Mouse (Mus musculus) myocyte (in vitro differentiated cells): ENCODE data around the gene Pitx2. TPM values are rescaled to one million over a fixed set of nuclear protein-coding genes. Genes with fewer than 3 reads are reported as not detected.
A peak's percentile ranks its signal among the peaks of the same experiment; 100 is the strongest.

Experiments
- H3K27me3 ChIP-seq: one replicate; pipeline ENCODE4 v1.6.1; 2011; ENCODE audit not compliant: control insufficient read depth, insufficient read depth, insufficient read length
- H3K36me3 ChIP-seq: one replicate; pipeline ENCODE4 v1.6.1; 2011; ENCODE audit not compliant: control insufficient read depth, insufficient read depth
- H3K4me2 ChIP-seq: one replicate; pipeline ENCODE4 v1.6.1; 2011; ENCODE audit warnings: low read depth, control low read depth
- H3K4me3 ChIP-seq: one replicate; pipeline ENCODE4 v1.5.1; 2011; ENCODE audit warnings: mild to moderate bottlenecking, control low read depth, moderate library complexity
- H3K79me2 ChIP-seq: one replicate; pipeline ENCODE4 v1.6.1; 2011; ENCODE audit not compliant: control insufficient read depth, insufficient read depth
- H3ac ChIP-seq: one replicate; pipeline ENCODE4 v1.6.1; 2011; ENCODE audit not compliant: control insufficient read depth, insufficient read length
- CEBPB ChIP-seq: IDR thresholded peaks from 2 replicates; pipeline ENCODE4 v1.6.1; 2011; ENCODE audit warnings: mild to moderate bottlenecking, moderate library complexity; ENCODE audit not compliant: poor library complexity, insufficient read depth, severe bottlenecking
- E2F4 ChIP-seq: IDR thresholded peaks from one replicate; pipeline ENCODE4 v1.6.1; 2011; ENCODE audit warnings: mild to moderate bottlenecking, control low read depth, moderate library complexity; ENCODE audit not compliant: insufficient read depth
- MAX ChIP-seq: IDR thresholded peaks from one replicate; pipeline ENCODE4 v1.6.1; 2011; ENCODE audit warnings: low read depth, mild to moderate bottlenecking, control low read depth
- MYOD1 ChIP-seq, 3 experiments: IDR thresholded peaks; one replicate each; pipeline ENCODE4 v1.6.1; 2011; ENCODE audit warnings: control low read depth in 2 of 3, low read depth in 2 of 3, mild to moderate bottlenecking in 2 of 3, moderate library complexity in 1 of 3; ENCODE audit not compliant: insufficient read length in 2 of 3, control insufficient read depth in 1 of 3
- MYOG ChIP-seq, 3 experiments: IDR thresholded peaks; one replicate each; pipeline ENCODE4 v1.6.1; 2011; ENCODE audit warnings: control low read depth in 2 of 3, low read depth in 2 of 3, mild to moderate bottlenecking in 2 of 3; ENCODE audit not compliant: insufficient read length in 2 of 3, control insufficient read depth in 1 of 3, insufficient read depth in 1 of 3
- POLR2A ChIP-seq: IDR thresholded peaks from one replicate; pipeline ENCODE4 v1.6.1; 2011; ENCODE audit warnings: low read depth, mild to moderate bottlenecking, control low read depth, moderate library complexity; ENCODE audit not compliant: insufficient read length
- POLR2AphosphoS2 ChIP-seq: IDR thresholded peaks from one replicate; pipeline ENCODE4 v1.6.1; 2011; ENCODE audit warnings: low read depth, control low read depth; ENCODE audit not compliant: insufficient read length
- REST ChIP-seq: IDR thresholded peaks from one replicate; pipeline ENCODE4 v1.6.1; 2011; ENCODE audit warnings: mild to moderate bottlenecking, control low read depth, moderate library complexity; ENCODE audit not compliant: insufficient read depth, insufficient read length
- SRF ChIP-seq: IDR thresholded peaks from one replicate; pipeline ENCODE4 v1.6.1; 2011; ENCODE audit warnings: low read depth; ENCODE audit not compliant: control insufficient read depth, insufficient read length
- TCF12 ChIP-seq: IDR thresholded peaks from one replicate; pipeline ENCODE4 v1.6.1; 2011; ENCODE audit warnings: mild to moderate bottlenecking, control low read depth; ENCODE audit not compliant: poor library complexity, insufficient read depth, severe bottlenecking
- TCF3 ChIP-seq: IDR thresholded peaks from one replicate; pipeline ENCODE4 v1.6.1; 2011; ENCODE audit warnings: low read depth, control low read depth; ENCODE audit not compliant: insufficient read length
- USF1 ChIP-seq: IDR thresholded peaks from one replicate; pipeline ENCODE4 v1.6.1; 2011; ENCODE audit warnings: low read depth, mild to moderate bottlenecking, control low read depth, moderate library complexity
- polyA plus RNA-seq: library from polyadenylated mRNA; unstranded; fragments of >200 nt; fragmentation: generic; extraction: Trizol; gene quantifications from one replicate; pipeline ENCODE4 v1.2.1, GENCODE M21; 2012; ENCODE audit warnings: missing spikeins

The Pitx2 gene
- polyA plus RNA-seq, 1 experiment: 35.6 TPM

- Histone ChIP-seq H3K36me3 (peaks cover 8% of the 10 kb centered on the region), H3K4me3 (peak overlapping the region; percentile 82), H3K79me2 (peaks cover 30% of the 10 kb centered on the region), H3ac (peak overlapping the region; percentile 45), H3K4me2 (peak overlapping the region; percentile 96), H3K27me3 (no peaks in the 10 kb centered on the region)
- TF ChIP-seq E2F4: no peak
- no peak for TF ChIP-seq SRF
- TF ChIP-seq POLR2AphosphoS2: peak; percentile 31
- no peak for TF ChIP-seq MAX
- TF ChIP-seq POLR2A: peak; percentile 6
Measured at GRCm38 (mm10) chr3:129214666-129215161, 15.0 kb downstream of the Pitx2 start.

- Histone ChIP-seq H3K4me2 (peak overlapping the region; percentile 96), H3K36me3 (peaks cover 7% of the 10 kb centered on the region), H3K27me3 (no peaks in the 10 kb centered on the region)
Measured at GRCm38 (mm10) chr3:129215241-129215750, 15.6 kb downstream of the Pitx2 start.

GRCm38 (mm10) chr3:129215751-129216331, 16.2 kb downstream of the Pitx2 start:
- Histone ChIP-seq H3K4me3 (peak overlapping the region; percentile 82), H3K27me3 (no peaks in the 10 kb centered on the region), H3K79me2 (peaks cover 30% of the 10 kb centered on the region), H3ac (peak overlapping the region; percentile 45), H3K36me3 (peaks cover 1% of the 10 kb centered on the region), H3K4me2 (peak overlapping the region; percentile 96)
- TF ChIP-seq CEBPB: no peak
- TF ChIP-seq POLR2A: peak; percentile 17

More at GRCm38 (mm10) chr3:129215241-129215750, 15.6 kb downstream of the Pitx2 start:
- H3K4me3 ChIP-seq: peak overlapping the region; percentile 82
- peaks cover 30% of the 10 kb centered on the region for H3K79me2 ChIP-seq
- TF ChIP-seq TCF3 (no peak), SRF (no peak), USF1 (no peak), TCF12 (no peak), MYOG (IDR thresholded peaks at IDR 0.05; ENCODE audit: control insufficient read depth in 1 of 3, insufficient read depth in 1 of 3, insufficient read length in 2 of 3, low read depth in 2 of 3) (no peak), POLR2A (no peak)
- H3ac ChIP-seq: peak overlapping the region; percentile 45

- peak overlapping the region; percentile 96 for H3K4me2 ChIP-seq
- H3K4me3 ChIP-seq: peak overlapping the region; percentile 82
- H3ac ChIP-seq: peak overlapping the region; percentile 45
- peaks cover 30% of the 10 kb centered on the region for H3K79me2 ChIP-seq
- TF ChIP-seq MYOD1 (IDR thresholded peaks at IDR 0.05; ENCODE audit: control insufficient read depth in 1 of 3, insufficient read length in 2 of 3, low read depth in 2 of 3) (no peak), POLR2A (no peak), MYOG (IDR thresholded peaks at IDR 0.05; ENCODE audit: control insufficient read depth in 1 of 3, insufficient read depth in 1 of 3, insufficient read length in 2 of 3, low read depth in 2 of 3) (no peak), E2F4 (no peak), TCF3 (no peak), TCF12 (no peak), REST (no peak), USF1 (no peak), MAX (no peak), POLR2AphosphoS2 (no peak), SRF (no peak), CEBPB (no peak)
- H3K36me3 ChIP-seq: no peaks in the 10 kb centered on the region
- H3K27me3 ChIP-seq: no peaks in the 10 kb centered on the region
Measured at GRCm38 (mm10) chr3:129216491-129216890, 16.8 kb downstream of the Pitx2 start.

GRCm38 (mm10) chr3:129216911-129217561, 17.4 kb downstream of the Pitx2 start:
- Histone ChIP-seq H3K36me3 (no peaks in the 10 kb centered on the region), H3K4me2 (peak overlapping the region; percentile 96), H3K27me3 (no peaks in the 10 kb centered on the region), H3K79me2 (peaks cover 30% of the 10 kb centered on the region), H3ac (no peak overlapping the region), H3K4me3 (peak overlapping the region; percentile 82)
- TF ChIP-seq CEBPB (no peak), MYOD1 (IDR thresholded peaks at IDR 0.05; ENCODE audit: control insufficient read depth in 1 of 3, insufficient read length in 2 of 3, low read depth in 2 of 3) (no peak), TCF12 (no peak), MAX (no peak), POLR2A (no peak), POLR2AphosphoS2 (no peak), E2F4 (no peak), MYOG (IDR thresholded peaks at IDR 0.05; ENCODE audit: control insufficient read depth in 1 of 3, insufficient read depth in 1 of 3, insufficient read length in 2 of 3, low read depth in 2 of 3) (no peak), USF1 (no peak), SRF (no peak), TCF3 (no peak), REST (no peak)
